Mouse (Mus musculus): ENCODE measurements around the gene Wwox.

DNA sequence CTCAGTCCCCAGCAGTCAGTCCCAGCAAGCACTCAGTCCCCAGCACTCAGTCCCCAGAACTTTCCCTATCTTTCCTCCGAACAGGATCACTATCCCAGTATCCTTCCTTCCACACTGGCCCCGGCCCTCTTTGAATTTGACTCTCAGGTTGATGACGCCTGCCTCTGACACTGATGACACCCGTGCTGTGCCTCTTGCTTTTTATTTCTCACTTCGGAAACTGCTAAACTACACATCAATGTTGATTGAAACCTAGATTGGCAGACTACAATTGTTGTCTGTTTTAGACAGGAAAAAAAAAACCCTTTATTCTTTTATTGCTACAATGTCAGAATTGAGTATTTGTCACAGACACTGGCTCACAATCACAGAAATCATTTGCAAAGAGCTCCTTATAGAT lies 624.2 kb downstream of the Wwox start:
- TF ChIP-seq CTCF (IDR thresholded peaks at IDR 0.05; ENCODE audit: low read depth, low read length) (no peak), POLR2A (IDR thresholded peaks at IDR 0.05; ENCODE audit: borderline replicate concordance, low read depth, low read length) (no peak)
